Mouse (Mus musculus) E14TG2a.4 (cell line): ENCODE data around the gene Ermp1.

Experiments
- H3K27me3 ChIP-seq: 2 replicates; pipeline ENCODE4 v1.6.1; 2014; ENCODE audit warnings: low read length, control low read depth; ENCODE audit not compliant: insufficient read depth
- H3K36me3 ChIP-seq: 2 replicates; pipeline ENCODE4 v1.6.1; 2014; ENCODE audit warnings: low read length, control low read depth; ENCODE audit not compliant: insufficient read depth
- H3K4me1 ChIP-seq: replicated peaks from 2 replicates; pipeline ENCODE4 v1.6.1; 2014; ENCODE audit warnings: low read depth, low read length, control low read depth
- H3K4me3 ChIP-seq: replicated peaks from 2 replicates; pipeline ENCODE4 v1.5.1; 2014; ENCODE audit warnings: mild to moderate bottlenecking, low read length
- H3K9me3 ChIP-seq: 2 replicates; pipeline ENCODE4 v1.6.1; 2014; ENCODE audit warnings: low read length, control low read depth
- CTCF ChIP-seq: conservative IDR thresholded peaks from 2 replicates; pipeline ENCODE4 v1.5.1; 2014; ENCODE audit warnings: low read length
- NANOG ChIP-seq: IDR thresholded peaks from 2 replicates; pipeline ENCODE4 v1.6.1; 2014; ENCODE audit warnings: borderline replicate concordance, low read length, mixed read lengths
- POU5F1 ChIP-seq: IDR thresholded peaks from 2 replicates; pipeline ENCODE4 v1.6.1; 2014; ENCODE audit warnings: low read length, borderline replicate concordance

Gene Ermp1

GRCm38 (mm10) chr19:29647651-29648549 is at the start of gene Ermp1:
TSS of gene Ermp1 (minus strand) at chr19:29648415.
- Histone ChIP-seq H3K36me3 (peaks cover 33% of the 10 kb centered on the region), H3K9me3 (no peaks in the 10 kb centered on the region), H3K27me3 (no peaks in the 10 kb centered on the region), H3K4me1 (peaks cover 41% of the 10 kb centered on the region), H3K4me3 (peak within 1 kb of the TSS; percentile 95)
- TF ChIP-seq CTCF (peak; percentile 59), POU5F1 (no peak), NANOG (no peak)

GRCm38 (mm10) chr19:29697245-29697874 is 49.1 kb upstream of the Ermp1 start, which contains the start of gene Mlana:
TSS of gene Mlana (plus strand) at chr19:29697824.
- peaks cover under 1% of the 10 kb centered on the region; the same call in 1 of the 2 replicates for H3K27me3 ChIP-seq
- no peak for TF ChIP-seq CTCF
- TF ChIP-seq POU5F1, result no peak
- no peak for TF ChIP-seq NANOG
- no peaks in the 10 kb centered on the region for H3K36me3 ChIP-seq
- H3K4me1 ChIP-seq, result peaks cover 32% of the 10 kb centered on the region
- peaks cover 10% of the 10 kb centered on the region for H3K9me3 ChIP-seq
- H3K4me3 ChIP-seq, result no peak within 1 kb of the TSS

GRCm38 (mm10) chr19:29696840-29697239 is 48.6 kb upstream of the Ermp1 start:
- H3K27me3 ChIP-seq, result no peaks in the 10 kb centered on the region
- peaks cover 10% of the 10 kb centered on the region for H3K9me3 ChIP-seq
- no peak for TF ChIP-seq CTCF
- TF ChIP-seq POU5F1, result no peak
- no peak for TF ChIP-seq NANOG
- no peaks in the 10 kb centered on the region for H3K36me3 ChIP-seq
- peaks cover 32% of the 10 kb centered on the region for H3K4me1 ChIP-seq
- H3K4me3 ChIP-seq, result no peak overlapping the region

- Histone ChIP-seq H3K9me3 (peaks cover 10% of the 10 kb centered on the region), H3K4me1 (peaks cover 26% of the 10 kb centered on the region), H3K27me3 (no peaks in the 10 kb centered on the region), H3K4me3 (no peak overlapping the region), H3K36me3 (no peaks in the 10 kb centered on the region)
- TF ChIP-seq CTCF (no peak), POU5F1 (no peak), NANOG (no peak)
Measured at GRCm38 (mm10) chr19:29696309-29696708, 48.1 kb upstream of the Ermp1 start.

GRCm38 (mm10) chr19:29695071-29695470 is 46.9 kb upstream of the Ermp1 start:
- H3K4me3 ChIP-seq, result no peak overlapping the region
- no peaks in the 10 kb centered on the region for H3K36me3 ChIP-seq
- peaks cover 22% of the 10 kb centered on the region for H3K4me1 ChIP-seq
- H3K27me3 ChIP-seq, result no peaks in the 10 kb centered on the region
- peaks cover 10% of the 10 kb centered on the region for H3K9me3 ChIP-seq
- TF ChIP-seq CTCF (no peak), NANOG (no peak), POU5F1 (no peak)

GRCm38 (mm10) chr19:29683844-29684540 is 35.8 kb upstream of the Ermp1 start:
- no peak overlapping the region for H3K4me3 ChIP-seq
- H3K4me1 ChIP-seq, result peaks cover 9% of the 10 kb centered on the region
- H3K36me3 ChIP-seq, result no peaks in the 10 kb centered on the region
- peaks cover 43% of the 10 kb centered on the region for H3K9me3 ChIP-seq
- no peaks in the 10 kb centered on the region for H3K27me3 ChIP-seq
- TF ChIP-seq CTCF (peak; percentile 57), NANOG (no peak), POU5F1 (no peak)

- TF ChIP-seq CTCF (no peak), POU5F1 (no peak)
- Histone ChIP-seq H3K9me3 (peaks cover 30% of the 10 kb centered on the region), H3K4me1 (peaks cover 23% of the 10 kb centered on the region), H3K36me3 (no peaks in the 10 kb centered on the region), H3K4me3 (no peak overlapping the region), H3K27me3 (no peaks in the 10 kb centered on the region)
Measured at GRCm38 (mm10) chr19:29680182-29681152, 32.3 kb upstream of the Ermp1 start.
